Mouse (Mus musculus) heart, adult 18-20 months (tissue): ENCODE measurements around the gene S100a10. TPM values are rescaled to one million over a fixed set of nuclear protein-coding genes. Genes with fewer than 3 reads are reported as not detected.

Experiments
- DNase-seq, 2 experiments: peaks; one replicate each; pipeline ENCODE4 v3.0.0; 2021 to 2022; ENCODE audit warnings: mixed read lengths in 1 of 2
- total RNA-seq, 2 experiments: library from RNA; stranded (reverse); gene quantifications; 2 replicates each; pipeline ENCODE4 v1.2.3; 2021

The S100a10 gene
- total RNA-seq, 2 experiments from 2014 or later, result 92.1 to 100 TPM

DNA sequence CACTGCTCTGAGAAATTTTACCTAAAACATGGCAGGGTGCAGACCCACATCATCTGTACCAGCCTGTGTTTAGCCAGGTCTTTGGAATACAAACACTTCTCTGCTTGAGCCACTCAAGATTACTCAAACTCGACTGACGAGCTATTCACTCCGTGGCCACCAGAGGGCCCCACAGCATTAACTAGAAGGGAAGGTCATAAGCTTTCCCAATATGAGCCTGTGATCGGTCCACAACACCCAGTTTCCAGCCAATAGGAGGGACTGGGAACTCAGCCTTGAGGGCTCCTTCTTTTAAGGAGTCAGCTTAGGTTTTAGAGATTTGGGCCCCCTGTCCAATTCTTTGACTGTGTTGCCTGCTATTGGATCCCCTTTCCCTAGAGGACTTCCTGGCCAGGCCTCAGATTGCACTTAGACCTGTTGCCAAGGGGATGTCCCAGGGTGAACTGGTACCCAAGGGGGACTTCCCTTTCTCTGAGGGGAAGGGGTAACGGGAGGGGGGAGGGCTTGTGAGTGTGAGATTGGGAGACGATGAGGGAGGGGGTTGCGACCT, 7.7 kb upstream of the S100a10 start:
- DNase-seq, result peak; percentile 86 to 97

DNA sequence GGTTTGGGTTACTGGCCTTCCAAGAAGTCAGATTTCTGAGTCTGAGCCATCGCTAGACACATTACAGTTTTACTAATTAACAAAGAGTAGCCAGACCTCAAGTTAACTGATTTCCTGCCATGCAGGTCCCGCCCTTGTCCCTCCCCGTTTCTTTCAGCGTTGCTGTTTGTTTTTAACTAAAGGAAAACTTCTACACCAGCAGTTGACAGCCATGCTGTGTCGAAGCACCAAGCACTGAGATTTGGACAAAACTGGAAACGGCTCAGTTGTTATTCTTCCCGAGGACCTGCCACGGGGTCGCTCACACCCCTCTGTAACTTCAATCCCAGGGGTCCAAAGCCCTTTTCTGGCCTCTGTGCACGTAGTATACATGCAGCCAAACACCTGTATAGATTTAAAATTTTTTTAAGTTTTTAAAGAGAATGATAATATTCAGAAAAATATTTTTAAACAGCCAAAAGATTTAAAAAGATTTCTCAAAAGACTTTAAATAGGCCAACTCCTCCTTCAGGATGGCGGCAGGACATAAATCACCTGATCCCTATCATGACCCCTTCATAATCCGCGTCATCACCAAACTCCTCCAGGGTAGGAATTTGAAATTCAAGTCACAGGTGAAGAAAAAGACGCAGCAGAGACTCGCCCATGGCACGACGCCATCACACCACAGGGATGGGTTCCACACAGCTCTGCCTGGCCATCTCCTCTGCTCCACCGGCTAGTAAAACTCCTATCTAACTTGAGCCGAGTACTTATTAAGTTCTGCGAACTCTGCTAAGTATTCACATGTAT, 6.9 kb upstream of the S100a10 start:
- DNase-seq, result peak; percentile 33 to 45

DNA sequence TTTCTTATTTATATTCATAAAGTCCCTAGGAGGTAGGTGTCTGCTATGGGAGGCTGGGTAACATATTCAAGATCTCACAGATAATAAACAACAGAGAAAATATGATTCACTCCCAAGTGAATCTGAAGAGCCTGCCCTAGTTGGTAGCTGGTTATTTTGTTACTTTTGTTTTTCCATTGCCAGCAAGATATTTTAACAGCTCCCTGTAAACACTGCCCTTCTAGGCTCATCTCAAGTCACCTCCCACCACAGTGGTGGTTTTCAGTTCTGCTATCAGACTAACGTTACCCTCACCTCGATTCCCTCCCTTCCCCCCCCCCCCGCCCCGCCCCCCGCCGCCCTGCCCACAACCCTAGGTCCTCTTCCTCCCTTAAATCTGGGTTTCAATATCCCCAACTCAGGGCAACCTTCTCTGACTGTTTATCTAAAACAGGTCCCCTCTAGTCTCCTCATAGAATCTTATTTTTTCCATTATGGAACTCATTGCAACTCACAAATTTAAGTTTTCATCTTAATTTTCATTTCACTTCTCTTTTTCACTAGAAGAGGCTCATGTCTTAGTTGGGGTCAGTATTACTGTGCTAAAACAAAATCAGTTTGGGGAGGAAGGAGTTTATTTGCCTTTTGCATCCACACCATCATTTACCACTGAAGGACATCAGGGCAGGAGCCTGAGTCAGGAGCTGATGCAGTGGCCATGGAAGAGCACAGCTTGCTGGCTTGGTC, 6.2 kb upstream of the S100a10 start:
- peak in 1 of 2 experiments; percentile 20 for DNase-seq

DNA sequence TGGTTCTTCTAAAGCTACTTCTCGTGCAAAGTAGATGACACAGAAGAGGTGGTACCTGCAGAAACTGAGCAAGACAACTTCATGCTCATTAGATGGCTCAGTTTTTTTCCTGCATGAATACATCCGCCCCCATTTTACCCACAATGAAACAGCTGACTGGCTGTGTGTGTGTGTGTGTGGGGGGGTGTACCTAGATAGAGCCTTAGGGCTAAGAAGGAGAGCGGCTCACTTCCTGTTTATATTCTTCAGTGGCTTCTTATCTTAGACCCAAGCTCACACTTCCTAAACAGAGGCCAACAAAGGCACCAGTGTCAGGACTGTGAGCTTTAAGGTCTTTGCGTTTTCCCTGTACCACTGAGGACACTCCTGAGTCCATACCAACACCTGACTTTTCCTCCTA, 4.9 kb upstream of the S100a10 start:
- DNase-seq, result peak in 1 of 2 experiments; percentile 34

DNA sequence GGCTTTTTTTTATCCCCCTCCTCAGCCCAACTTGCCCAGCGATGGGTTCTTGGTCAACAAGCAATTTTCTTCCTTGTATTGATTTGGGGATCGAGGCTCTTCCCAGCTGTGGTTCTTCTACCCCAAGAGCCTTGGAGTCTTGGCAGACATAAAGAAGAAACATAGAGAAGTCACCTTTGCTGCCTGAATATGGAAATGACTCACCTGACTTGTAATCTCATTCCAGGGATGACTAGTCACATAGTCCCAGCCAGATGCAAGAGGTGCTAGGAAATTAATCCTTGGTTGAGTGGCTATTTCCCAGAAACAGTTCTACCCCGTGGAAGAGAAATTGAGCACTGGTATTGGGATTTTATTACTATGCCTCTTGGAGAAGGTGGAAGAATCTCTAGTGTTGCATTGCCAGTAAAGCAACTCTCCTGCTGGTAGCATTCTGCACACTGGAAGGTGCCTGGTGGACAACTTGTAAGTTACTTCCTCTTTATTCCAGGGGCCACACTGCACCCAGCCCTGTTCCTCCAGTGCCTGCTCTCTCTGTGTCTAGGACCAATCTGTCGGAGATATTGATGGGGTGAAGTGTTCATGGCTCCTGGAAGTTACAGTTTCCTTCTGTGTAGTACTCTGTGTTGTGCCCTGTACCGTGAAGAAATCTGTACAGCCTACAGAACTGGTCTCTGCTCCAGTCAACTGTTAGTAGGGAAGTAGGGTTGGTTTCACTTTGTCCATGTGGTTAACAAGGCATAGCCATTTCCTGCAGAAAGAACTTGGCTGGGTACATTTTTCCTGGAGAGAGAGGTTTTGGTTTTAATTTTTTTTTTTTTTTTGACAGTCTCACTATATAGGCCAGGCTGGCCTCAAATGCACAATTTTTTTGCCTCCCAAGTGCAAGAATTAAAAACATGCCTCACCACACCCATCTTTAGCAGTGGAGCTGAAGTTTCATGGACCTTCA, 2.7 kb upstream of the S100a10 start:
- DNase-seq, result peak; percentile 19 to 30

DNA sequence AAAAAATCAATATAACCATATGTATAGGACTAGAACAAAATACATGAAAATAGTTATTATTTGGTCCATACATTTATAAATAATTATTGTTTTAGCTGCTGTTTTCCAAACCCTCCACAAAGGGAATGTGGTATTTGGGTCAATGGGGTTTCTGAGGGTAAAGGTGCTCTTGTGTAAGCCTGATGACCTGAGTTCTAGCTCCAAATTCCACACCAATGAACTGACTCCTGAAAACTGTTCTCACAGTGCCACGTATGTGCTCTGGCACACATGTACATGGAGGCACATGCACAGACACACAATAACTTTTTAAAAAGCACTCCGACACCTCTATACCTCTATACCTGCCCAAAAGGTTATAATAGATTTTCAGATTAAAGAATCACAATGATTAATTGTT, 1.6 kb upstream of the S100a10 start:
- no peak for DNase-seq

DNA sequence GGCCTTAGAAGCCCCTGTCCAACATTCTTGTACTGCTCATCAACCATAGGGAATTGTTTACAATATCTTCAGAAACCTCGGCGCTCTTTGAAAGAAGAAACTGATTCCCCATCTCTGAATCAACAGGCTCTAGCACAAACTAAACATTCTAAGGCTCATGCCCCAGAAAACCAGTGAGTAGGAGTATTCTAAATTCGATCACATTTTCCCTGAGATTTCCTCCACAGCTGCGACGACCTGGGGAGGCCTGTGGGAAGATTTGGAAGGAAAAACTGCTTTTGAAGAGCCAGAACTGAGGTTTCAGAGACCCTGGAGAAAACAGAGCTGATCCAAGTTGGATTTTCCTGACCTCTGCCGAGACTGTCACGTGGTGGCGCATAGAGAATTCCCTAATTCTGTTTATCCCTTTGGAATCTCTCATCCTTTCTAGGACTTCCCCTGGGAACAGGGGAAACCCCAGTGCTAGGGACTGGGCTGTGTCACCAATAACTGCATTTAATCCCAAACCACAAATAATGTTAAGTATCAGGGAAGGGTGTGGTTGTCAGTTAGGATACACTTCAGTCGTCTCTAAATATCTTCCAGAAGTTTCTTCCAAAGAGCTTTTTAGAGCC, 1.0 kb upstream of the S100a10 start:
- peak; percentile 58 to 69 for DNase-seq

DNA sequence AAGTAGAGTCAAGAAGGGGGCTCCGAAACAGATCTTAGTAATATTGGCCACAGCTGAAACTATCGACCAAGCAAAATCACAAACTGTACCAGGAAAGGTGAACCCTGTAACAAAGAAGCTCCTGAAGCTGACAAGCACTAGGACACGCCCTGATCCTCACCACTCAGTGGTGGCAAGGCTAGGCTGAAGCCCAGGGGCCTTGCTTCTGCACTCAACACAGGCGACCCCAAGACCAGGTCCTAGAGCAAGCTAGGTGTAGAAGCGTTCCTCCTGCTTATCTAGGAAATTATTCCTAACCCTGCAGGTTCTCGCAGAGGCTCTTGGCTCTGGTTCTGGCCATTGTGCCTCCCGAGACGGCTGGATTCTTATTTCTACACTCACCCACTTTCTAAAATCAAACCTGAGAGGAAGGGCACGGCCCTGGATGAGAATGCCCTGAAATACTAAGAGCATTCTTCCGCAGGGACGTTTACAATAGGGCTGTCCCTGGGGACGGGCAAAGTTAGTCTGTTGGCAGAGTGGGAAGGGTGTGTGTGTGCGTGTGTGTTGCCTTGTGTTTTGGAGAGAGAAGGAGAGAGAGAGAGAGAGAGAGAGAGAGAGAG, 400 bp upstream of the S100a10 start:
- peak; percentile 59 to 73 for DNase-seq

DNA sequence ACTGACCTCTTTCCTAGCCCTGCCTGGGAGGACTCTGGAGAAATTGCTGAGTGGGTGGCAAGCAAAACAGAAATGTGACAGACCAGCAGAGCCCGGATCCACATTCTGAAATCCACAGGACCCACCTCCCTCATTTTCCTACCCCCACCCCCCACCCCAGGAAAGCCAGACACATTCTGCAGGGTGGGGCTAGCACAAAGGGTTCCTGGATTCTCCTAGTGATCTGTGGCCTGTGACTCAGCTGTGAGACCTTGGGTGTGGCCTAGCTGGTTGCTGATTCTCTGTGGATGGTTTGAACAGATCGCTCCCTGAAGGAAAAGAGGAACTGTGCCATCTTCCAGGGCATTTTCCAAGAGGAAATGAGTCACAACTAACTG, 986 bp downstream of the S100a10 start:
- peak; percentile 79 to 90 for DNase-seq

DNA sequence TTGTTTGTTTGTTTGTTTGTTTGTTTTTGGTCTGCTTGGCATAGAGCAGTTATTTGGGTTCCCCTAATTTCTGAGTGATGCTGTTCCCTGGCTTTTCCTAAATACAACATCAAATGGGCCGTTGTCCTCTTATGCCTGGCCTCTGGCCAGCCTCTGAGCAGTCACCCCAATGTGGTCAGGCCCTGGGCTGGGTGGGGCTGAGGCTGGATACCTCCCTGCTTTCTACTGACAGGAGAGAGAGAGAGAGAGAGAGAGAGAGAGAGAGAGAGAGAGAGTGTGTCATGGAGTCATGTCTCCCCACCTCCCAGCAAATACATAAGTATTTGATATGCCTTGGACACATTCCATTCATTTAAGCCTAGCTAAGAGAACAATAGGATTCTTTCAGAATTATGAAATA, 1.7 kb downstream of the S100a10 start:
- no peak for DNase-seq

DNA sequence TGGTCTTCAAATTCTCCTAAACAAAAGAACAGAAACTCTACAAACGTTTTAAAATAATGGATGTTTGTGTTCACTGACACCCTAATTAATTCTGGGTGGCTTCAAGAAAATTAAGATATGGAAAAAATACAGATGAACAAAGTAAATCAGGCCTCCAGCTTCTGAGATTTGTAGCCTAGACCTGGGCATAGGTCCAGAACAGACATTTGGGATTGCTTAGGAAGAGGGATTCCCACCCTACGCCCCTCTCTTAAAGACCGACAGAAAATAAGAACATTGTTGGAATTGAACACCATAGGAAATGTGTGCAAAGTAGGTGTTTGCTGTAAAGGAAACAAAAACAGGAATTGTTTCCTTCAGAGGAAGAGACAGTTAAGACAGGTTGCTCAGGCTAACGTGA, 2.6 kb downstream of the S100a10 start:
- DNase-seq, result no peak

DNA sequence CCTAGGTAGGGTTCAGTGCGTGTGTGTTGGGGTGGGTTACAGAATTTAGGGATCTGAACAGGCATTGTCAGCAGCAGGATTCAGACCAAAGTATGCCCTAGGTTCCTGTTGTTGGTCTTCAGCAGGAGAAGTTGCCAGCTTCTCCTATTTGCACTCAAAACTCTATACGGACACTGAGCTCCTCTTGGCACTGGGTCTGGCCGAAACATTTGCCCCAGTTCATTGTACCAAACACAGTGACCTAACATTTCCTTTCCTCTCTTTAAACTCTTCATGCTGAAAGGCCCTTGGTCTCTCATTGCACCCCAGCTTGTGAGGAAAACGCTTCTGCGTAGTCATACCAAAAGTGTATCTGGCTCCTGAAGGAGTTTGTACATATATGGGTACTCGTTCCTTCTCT, 5.1 kb downstream of the S100a10 start:
- no peak for DNase-seq

DNA sequence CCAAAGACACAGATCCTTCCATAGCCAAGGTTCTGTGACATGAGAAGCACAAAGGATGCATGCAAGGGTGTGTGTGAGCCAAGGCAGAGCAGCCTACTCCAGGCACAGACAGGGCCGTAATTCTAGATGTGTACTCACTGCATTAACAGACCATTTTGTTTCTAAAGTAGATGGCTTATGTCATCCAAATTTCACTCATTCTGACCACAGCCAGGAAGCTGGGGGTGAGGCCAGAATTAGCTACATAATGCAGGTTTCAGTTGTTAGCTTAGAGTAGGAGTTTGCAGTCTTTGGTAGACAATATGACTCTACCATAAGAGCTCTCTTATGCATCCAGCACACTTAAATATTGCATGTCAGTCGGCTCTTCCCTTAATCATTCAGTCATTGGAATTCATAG, 7.5 kb downstream of the S100a10 start:
- no peak for DNase-seq

DNA sequence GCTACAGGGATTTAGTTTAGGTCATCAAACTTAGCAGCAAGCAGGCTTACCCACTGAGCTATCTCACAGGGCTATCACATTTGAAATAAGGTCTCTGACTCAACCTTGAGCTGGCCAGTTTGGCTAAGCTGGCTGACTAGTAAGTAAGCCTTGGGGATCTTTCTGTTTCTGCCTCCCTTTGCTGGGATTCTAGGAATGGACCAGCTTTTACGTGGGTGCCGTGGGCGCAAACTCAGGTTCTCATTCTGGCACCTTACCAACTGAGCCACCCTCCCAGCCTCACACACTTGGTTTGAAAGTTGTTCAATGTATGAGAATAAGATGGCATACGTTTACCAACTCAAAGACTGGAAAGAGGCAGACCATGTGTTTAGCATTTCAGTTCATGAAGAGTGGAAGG, 8.3 kb downstream of the S100a10 start:
- DNase-seq, result no peak

DNA sequence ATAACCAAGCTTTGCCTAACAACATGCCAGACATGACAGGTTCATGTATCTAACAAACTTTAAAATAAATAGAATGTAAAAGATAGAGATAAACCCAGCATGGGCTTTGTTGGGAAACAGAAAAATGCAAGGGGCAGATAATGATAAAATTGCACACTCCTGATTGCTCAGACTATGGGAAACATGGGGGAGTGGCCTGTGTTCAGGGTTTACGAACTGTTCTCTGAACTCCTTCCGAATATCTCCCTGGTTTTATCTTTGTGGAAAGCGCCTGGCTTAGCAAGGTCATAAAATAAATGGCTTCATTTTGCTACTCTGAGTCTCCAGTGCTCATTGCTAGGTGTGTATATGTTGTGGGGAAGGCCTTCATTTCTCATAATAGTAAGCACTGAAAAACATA, 12.0 kb downstream of the S100a10 start:
- DNase-seq, result no peak

DNA sequence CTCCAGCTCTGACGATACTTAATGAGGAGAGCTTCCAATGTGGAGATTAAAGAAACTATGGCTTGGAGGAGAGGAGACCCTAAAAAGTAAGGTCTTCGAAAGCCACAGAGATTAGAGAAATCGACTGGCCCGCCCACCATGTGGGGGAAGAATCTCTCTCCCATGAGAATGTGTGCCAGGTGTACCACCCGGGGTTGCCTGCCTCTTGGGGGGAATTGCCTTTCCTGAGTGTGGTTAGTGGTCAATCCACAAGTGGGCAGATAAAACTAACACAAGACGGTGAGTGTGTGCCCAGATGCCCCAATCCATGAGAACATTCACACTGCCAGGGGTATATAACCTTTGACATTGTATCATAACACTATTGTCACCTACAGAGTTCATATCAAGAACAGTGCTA, 12.8 kb downstream of the S100a10 start:
- DNase-seq, result no peak

DNA sequence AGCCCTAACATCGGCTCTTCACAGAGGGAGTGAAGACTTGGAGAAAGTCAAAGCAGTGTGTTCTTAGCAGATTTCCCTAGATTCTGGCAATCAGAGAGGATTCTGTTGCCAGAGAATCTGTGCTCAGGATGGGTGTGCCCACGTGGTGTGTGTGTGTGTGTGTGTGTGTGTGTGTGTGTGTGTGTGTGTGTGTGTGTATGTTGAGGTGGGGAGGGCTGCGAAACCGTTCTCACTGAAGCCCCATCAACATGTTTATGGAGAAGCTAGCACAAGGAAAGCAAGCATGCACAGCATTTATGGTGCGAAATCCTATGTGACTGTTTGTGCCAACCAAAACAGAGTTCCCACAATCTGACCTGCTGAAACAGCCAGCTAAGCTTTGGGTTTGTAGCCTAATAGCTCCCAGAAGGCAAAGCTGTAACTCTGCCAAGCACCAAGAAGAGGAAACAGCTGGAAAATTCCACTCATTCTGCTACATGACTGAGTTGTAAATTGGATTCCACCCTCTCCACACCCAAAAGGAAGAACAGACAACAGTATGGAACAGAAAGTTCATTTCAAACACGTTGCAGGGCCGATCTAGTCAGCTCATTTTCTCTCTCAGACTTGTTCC, 13.7 kb downstream of the S100a10 start:
- peak; percentile 86 to 95 for DNase-seq

DNA sequence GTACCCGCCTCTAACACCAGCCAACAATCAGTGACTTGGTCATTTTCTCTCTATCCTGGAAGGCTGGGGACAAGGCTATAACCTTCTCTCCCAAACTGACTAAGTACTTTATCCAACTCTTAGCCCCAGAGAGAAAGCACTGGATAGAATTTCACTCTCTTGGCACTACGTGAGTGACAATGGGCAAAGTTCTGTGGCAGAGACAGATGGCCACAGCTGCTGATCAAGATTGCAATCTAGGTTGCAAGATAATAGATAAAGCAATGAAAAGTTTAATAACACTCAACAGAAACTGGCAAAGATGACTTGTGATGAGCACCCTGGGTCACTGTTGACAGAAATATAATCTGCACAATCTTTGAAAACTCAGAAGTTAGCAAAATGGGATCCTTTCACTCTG, 14.2 kb downstream of the S100a10 start:
- DNase-seq, result no peak

DNA sequence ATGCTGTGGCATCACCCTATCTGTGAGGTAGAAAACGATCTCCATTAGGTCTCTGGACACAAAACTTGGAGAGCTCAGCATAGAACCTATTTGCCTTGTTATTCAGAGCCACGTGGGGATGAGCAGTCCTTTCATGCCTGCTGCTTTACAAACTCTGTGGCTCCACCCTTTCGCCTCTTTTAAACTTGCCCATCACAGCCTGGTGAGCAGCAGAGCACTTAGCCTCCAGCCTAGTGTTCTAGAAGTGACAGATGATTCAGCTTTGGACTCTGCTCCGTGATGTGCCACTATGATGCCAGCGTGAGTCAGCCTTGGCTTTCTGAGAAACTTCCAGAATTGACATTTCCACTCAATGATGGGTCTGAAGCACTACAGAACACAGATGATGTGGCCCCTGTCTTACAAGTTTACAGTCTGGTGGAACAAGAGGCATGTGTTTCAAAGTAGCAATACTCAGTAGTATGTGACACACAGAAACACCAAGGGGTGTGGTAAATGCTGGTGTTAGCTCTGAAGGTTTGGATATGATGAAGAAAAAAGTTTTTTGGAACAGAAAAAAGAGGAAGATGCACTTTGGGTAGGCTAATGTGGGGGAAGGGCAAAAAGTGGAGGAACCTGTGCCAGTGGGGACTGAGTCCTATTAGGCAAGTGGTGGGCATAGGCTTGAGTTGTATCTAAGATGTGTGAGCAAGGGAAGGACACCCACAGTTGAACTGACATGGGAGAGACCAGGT, 17.3 kb downstream of the S100a10 start:
- DNase-seq, result no peak

DNA sequence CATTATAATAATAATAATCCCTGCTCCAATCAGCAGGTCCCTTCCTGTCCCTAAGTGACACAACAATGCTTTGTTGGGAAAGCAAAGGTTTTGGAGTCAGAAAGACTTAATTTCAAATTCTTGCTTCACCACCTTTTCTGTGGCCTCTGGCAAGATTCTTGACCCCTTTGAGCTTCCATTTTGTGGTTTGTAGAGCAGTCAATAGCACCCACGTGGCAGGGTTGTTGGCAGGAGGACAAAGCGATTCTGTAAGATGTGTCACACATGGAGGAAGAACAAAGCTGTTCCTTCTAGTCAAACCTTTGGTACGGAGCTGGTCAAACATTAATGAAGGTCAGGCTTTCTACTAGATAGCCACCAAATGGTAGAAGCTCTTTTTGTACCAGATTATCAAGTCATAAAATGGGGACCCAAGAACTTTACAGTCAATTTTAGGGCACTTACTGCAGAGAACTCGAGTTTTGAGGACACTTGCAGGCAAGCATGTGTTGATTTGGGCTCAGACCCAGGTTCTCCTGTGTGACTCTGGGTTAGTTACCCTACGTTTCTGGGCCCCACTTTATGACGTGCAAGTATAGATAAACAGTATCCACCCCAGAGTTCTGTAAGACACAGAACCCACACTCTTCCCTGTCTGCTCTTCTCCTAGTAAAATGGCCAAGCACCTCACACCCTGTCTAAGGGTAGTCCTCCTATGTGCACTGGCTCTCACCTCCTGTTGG, 24.6 kb downstream of the S100a10 start:
- DNase-seq, result no peak
